Mouse (Mus musculus): ENCODE measurements at regions not wholly inside any gene's neighbourhood (a gene's known extent, or its start where the extent isn't known, plus 50 kb on each side); places are given as distances from the start of the nearest gene placed in this dataset.

GRCm38 (mm10) chr8:88951145-88951828 is 92.7 kb downstream of the Sall1 start:
- TF ChIP-seq CTCF (IDR thresholded peaks at IDR 0.05): no peak
- no peak for TF ChIP-seq EP300 (IDR thresholded peaks at IDR 0.05; ENCODE audit: insufficient read depth, low read depth, low read length)
- no peak for TF ChIP-seq POLR2A (IDR thresholded peaks at IDR 0.05; ENCODE audit: insufficient read depth, low read depth, low read length)

Data from heart, adult 2 months (tissue).